Mouse (Mus musculus) bone marrow, adult 2 months (tissue): ENCODE measurements around the gene Crebl2. TPM values are rescaled to one million over a fixed set of nuclear protein-coding genes. Genes with fewer than 3 reads are reported as not detected.
A peak's percentile ranks its signal among the peaks of the same experiment; 100 is the strongest.

Experiments
- H3K27ac ChIP-seq: fragments of 200-500 bp; 2 replicates; pipeline ENCODE4 v1.5.1; 2012; ENCODE audit warnings: low read depth, mild to moderate bottlenecking, control low read depth, inconsistent platforms, low read length; ENCODE audit not compliant: control insufficient read depth, poor library complexity, insufficient read depth
- H3K4me1 ChIP-seq: fragments of 200-500 bp; 2 replicates; pipeline ENCODE4 v1.6.1; 2011; ENCODE audit warnings: low read length; ENCODE audit not compliant: control insufficient read depth, insufficient read depth
- H3K4me3 ChIP-seq: fragments of 200-500 bp; replicated peaks from 2 replicates; pipeline ENCODE3; 2011; ENCODE audit warnings: mild to moderate bottlenecking, low read depth, low read length, control low read depth; ENCODE audit not compliant: control insufficient read depth
- CTCF ChIP-seq: fragments of 200-500 bp; IDR thresholded peaks from 2 replicates; pipeline ENCODE4 v1.5.1; 2011; ENCODE audit warnings: low read length, control low read depth; ENCODE audit not compliant: control insufficient read depth, insufficient read depth
- POLR2A ChIP-seq: fragments of 200-500 bp; IDR thresholded peaks from 2 replicates; pipeline ENCODE4 v1.6.1; 2011; ENCODE audit warnings: low read depth, mild to moderate bottlenecking, control low read depth, low read length, borderline replicate concordance; ENCODE audit not compliant: control insufficient read depth
- WGBS: fragments of 180-500 bp; shearing (Covaris S2); methylation state at CpG from one replicate; pipeline ENCODE4 v1.1.7; 2018; 5-methylcytosine and 5-hydroxymethylcytosine counted together
- polyA plus RNA-seq: library from polyadenylated mRNA; stranded (reverse); fragments of >200 nt; gene quantifications from 2 replicates; pipeline ENCODE4 v1.2.4, GENCODE M21; 2011; ENCODE audit warnings: low replicate concordance; ENCODE audit not compliant: missing spikeins, insufficient read depth, insufficient read length

Gene Crebl2
- polyA plus RNA-seq, 1 experiment: 8.3 TPM

- WGBS: 93% methylated on average over 2 of the region's 2 CpGs
- TF ChIP-seq POLR2A (no peak), CTCF (no peak)
- Histone ChIP-seq H3K4me1 (no peaks in the 10 kb centered on the region; the same call in 1 of the 2 replicates), H3K27ac (no peak overlapping the region), H3K4me3 (no peak overlapping the region)
Measured at GRCm38 (mm10) chr6:134872236-134872635, 42.3 kb downstream of the Crebl2 start.

- 80% methylated on average over 2 of the region's 2 CpGs for WGBS
- no peak overlapping the region for H3K4me3 ChIP-seq
- H3K4me1 ChIP-seq: no peaks in the 10 kb centered on the region; the same call in 1 of the 2 replicates
- TF ChIP-seq POLR2A (no peak), CTCF (peak; percentile 7; the same call in 1 of the 2 replicates)
- no peak overlapping the region for H3K27ac ChIP-seq
Measured at GRCm38 (mm10) chr6:134873018-134873417, 43.1 kb downstream of the Crebl2 start.

GRCm38 (mm10) chr6:134876795-134877194 is 46.8 kb downstream of the Crebl2 start:
- TF ChIP-seq POLR2A (no peak), CTCF (peak; percentile 27; the same call in 1 of the 2 replicates)
- H3K4me1 ChIP-seq: no peaks in the 10 kb centered on the region
- no peak overlapping the region for H3K27ac ChIP-seq
- 52% methylated on average over 6 of the region's 6 CpGs for WGBS
- no peak overlapping the region for H3K4me3 ChIP-seq

- WGBS: 87% methylated on average over 4 of the region's 4 CpGs
- TF ChIP-seq CTCF (no peak), POLR2A (no peak)
Measured at GRCm38 (mm10) chr6:134877276-134877675, 47.3 kb downstream of the Crebl2 start.

GRCm38 (mm10) chr6:134877892-134878291 is 47.9 kb downstream of the Crebl2 start:
- Histone ChIP-seq H3K27ac (no peak overlapping the region), H3K4me3 (no peak overlapping the region), H3K4me1 (no peaks in the 10 kb centered on the region)
- WGBS: 68% methylated on average over 1 of the region's 1 CpGs
- TF ChIP-seq CTCF (no peak), POLR2A (no peak)

More at GRCm38 (mm10) chr6:134877276-134877675, 47.3 kb downstream of the Crebl2 start:
- no peak overlapping the region for H3K4me3 ChIP-seq
- H3K4me1 ChIP-seq: no peaks in the 10 kb centered on the region
- H3K27ac ChIP-seq: no peak overlapping the region

- TF ChIP-seq CTCF (no peak), POLR2A (no peak)
- Histone ChIP-seq H3K27ac (no peak overlapping the region), H3K4me1 (no peaks in the 10 kb centered on the region), H3K4me3 (no peak overlapping the region)
- 60% methylated on average over 5 of the region's 5 CpGs for WGBS
Measured at GRCm38 (mm10) chr6:134879556-134879955, 49.6 kb downstream of the Crebl2 start.

GRCm38 (mm10) chr6:134880046-134880445 is 50.1 kb downstream of the Crebl2 start:
- H3K4me3 ChIP-seq: no peak overlapping the region
- no peak overlapping the region for H3K27ac ChIP-seq
- TF ChIP-seq POLR2A (no peak), CTCF (no peak)
- no peaks in the 10 kb centered on the region for H3K4me1 ChIP-seq
- 88% methylated on average over 2 of the region's 2 CpGs for WGBS

- H3K27ac ChIP-seq: no peak overlapping the region
- no peak overlapping the region for H3K4me3 ChIP-seq
- TF ChIP-seq POLR2A (no peak), CTCF (no peak)
- H3K4me1 ChIP-seq: no peaks in the 10 kb centered on the region
- 76% methylated on average over 4 of the region's 4 CpGs for WGBS
Measured at GRCm38 (mm10) chr6:134883661-134884060, 53.7 kb downstream of the Crebl2 start.

- TF ChIP-seq POLR2A: no peak
- TF ChIP-seq CTCF: no peak
- WGBS: 88% methylated on average over 2 of the region's 2 CpGs
- H3K4me3 ChIP-seq: no peak overlapping the region
- no peaks in the 10 kb centered on the region for H3K4me1 ChIP-seq
- no peak overlapping the region for H3K27ac ChIP-seq
Measured at GRCm38 (mm10) chr6:134885515-134885914, 55.6 kb downstream of the Crebl2 start.
